ENCODE assay signal across 9 mouse cellular contexts in the genomic region with DNA sequence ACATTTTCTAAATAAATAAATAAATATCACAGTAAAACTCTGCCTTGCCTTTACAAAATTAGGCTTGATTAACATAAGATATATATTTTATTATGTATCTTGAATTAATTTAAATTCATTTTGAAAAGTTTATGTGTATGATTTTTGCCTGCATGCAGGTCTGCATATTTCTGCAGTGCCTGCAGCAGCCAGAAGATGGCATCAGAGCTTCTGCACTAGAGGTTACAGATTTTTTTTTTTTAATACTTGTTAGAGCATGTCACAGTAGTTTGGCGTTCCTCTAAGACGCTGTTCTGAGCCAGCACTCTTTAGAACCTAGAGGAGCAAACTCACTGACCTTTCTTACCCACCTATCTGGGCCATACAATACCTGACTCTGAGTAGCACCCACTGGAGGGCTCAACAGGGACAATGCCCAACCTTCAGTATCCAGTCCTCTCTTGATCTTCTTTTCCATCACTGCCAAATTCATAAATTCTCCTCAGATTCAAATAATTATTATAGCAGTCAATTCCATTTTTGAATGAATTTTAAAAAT. TPM values are rescaled to one million over a fixed set of nuclear protein-coding genes. Genes with fewer than 3 reads are reported as not detected.
DNase-seq lines count a peak whose midpoint lies in the region; ATAC-seq and TF ChIP-seq lines count a peak whose summit lies in the region.
"Had no signal": no experiment of that assay in that cellular context is flagged by ENCODE, and none has a peak within 500 bp of the region (broad histone marks: within the 10 kb centered on the region; RNA-seq: fewer than 3 reads in every experiment).

No protein-coding gene starts in this region.

- no peak overlapping the region for H3K4me3 ChIP-seq in intestine, postnatal 0 days (ENCODE audit: low read depth, low read length)
- no peak overlapping the region for H3K4me3 ChIP-seq in intestine, embryonic 16.5 days (ENCODE audit: low read length)
- H3K4me3 ChIP-seq: embryonic facial prominence, embryonic 15.5 days had no signal

- H3K4me2 ChIP-seq in intestine, postnatal 0 days (replicated peaks; ENCODE audit: low read depth): no peak overlapping the region
- no peak overlapping the region for H3K4me2 ChIP-seq in intestine, embryonic 16.5 days (ENCODE audit: low read depth, low read length)
- H3K4me2 ChIP-seq: embryonic facial prominence, embryonic 15.5 days had no signal

- intact Hi-C loops in left cerebral cortex, postnatal 36 days (cut with DNase I): no loop called here

- H3K27me3 ChIP-seq in intestine, postnatal 0 days (replicated peaks; ENCODE audit: control insufficient read depth, insufficient read depth, low read length): no peaks in the 10 kb centered on the region
- H3K27me3 ChIP-seq in intestine, embryonic 16.5 days (replicated peaks; ENCODE audit: control insufficient read depth, insufficient read depth, low read length): no peaks in the 10 kb centered on the region
- H3K27me3 ChIP-seq: embryonic facial prominence, embryonic 15.5 days had no signal

- H3K36me3 ChIP-seq in intestine, postnatal 0 days (ENCODE audit: control insufficient read depth, insufficient read depth): no peaks in the 10 kb centered on the region
- H3K36me3 ChIP-seq in intestine, embryonic 16.5 days (ENCODE audit: control insufficient read depth, insufficient read depth, low read length): no peaks in the 10 kb centered on the region
- H3K36me3 ChIP-seq: embryonic facial prominence, embryonic 15.5 days had no signal

- no peaks in the 10 kb centered on the region for H3K9me3 ChIP-seq in intestine, postnatal 0 days (ENCODE audit: control insufficient read depth)
- H3K9me3 ChIP-seq in intestine, embryonic 16.5 days (ENCODE audit: control insufficient read depth, low read length): no peaks in the 10 kb centered on the region
- H3K9me3 ChIP-seq: embryonic facial prominence, embryonic 15.5 days had no signal

- H3K4me1 ChIP-seq in intestine, postnatal 0 days (replicated peaks; ENCODE audit: control insufficient read depth, insufficient read depth, low read length): no peaks in the 10 kb centered on the region
- H3K4me1 ChIP-seq in intestine, embryonic 16.5 days (ENCODE audit: control insufficient read depth, insufficient read depth, low read length): no peaks in the 10 kb centered on the region

- ATAC-seq in intestine, postnatal 0 days: no peak
- no peak for ATAC-seq in intestine, embryonic 16.5 days
- ATAC-seq in hematopoietic stem cell, adult 5-6 weeks (replicated peaks in 1 of 2; ENCODE audit: insufficient read depth in 1 of 2, low FRiP score in 2 of 2, low TSS enrichment in 1 of 2, low read depth in 1 of 2, poor library complexity in 2 of 2, severe bottlenecking in 2 of 2): peak; percentile 65 to 68

- TF ChIP-seq CTCF in intestine, postnatal 0 days (IDR thresholded peaks at IDR 0.05; ENCODE audit: low read depth): peak; percentile 74

- WGBS in intestine, postnatal 0 days: 21% methylated on average over 2 of the region's 2 CpGs
- 9% methylated on average over 2 of the region's 2 CpGs for WGBS in intestine, embryonic 16.5 days

- H3K27ac ChIP-seq in intestine, postnatal 0 days (ENCODE audit: low read depth, low read length): no peak overlapping the region
- H3K27ac ChIP-seq in intestine, embryonic 16.5 days (ENCODE audit: low read length): no peak overlapping the region
- H3K27ac ChIP-seq: embryonic facial prominence, embryonic 15.5 days had no signal

- no peak overlapping the region for H3K9ac ChIP-seq in intestine, postnatal 0 days (ENCODE audit: low read depth, low read length)
- H3K9ac ChIP-seq in intestine, embryonic 16.5 days (ENCODE audit: low read depth, low read length): no peak overlapping the region
- H3K9ac ChIP-seq: embryonic facial prominence, embryonic 15.5 days had no signal

- DNase-seq in MEL-GATA-1-ER (ENCODE audit: extremely low read depth, low read depth) (peak; percentile 27), MN1 (ENCODE audit: low spot score) (no peak)
- peak; percentile 34 to 66 for DNase-seq in cerebellum, postnatal 4 days (ENCODE audit: low spot score in 2 of 2)
- peak; percentile 18 to 28 for DNase-seq in left cerebral cortex, postnatal 36 days (ENCODE audit: low spot score in 2 of 2)
- DNase-seq in retina, postnatal 1 day: peak; percentile 44

RNA-seq across cellular contexts. Expression of gene Hapln1, which starts 8.7 kb away (rescaled TPM):
- polyA plus RNA-seq in intestine, postnatal 0 days (2015; fragmentation: Nextera tagmentation; extraction: Ambion mirVana): 1.5 and 3.8 TPM in 2 replicates
- 3.7 and 4.0 TPM in 2 replicates for polyA plus RNA-seq in intestine, embryonic 16.5 days (2015; fragmentation: Nextera tagmentation; extraction: Ambion mirVana)
- total RNA-seq in hematopoietic stem cell, adult 5-6 weeks (2017): not detected in 2 replicates
- total RNA-seq in left cerebral cortex, postnatal 36 days (2021): 10 to 100 TPM; 25.3 to 27.2 TPM

Comparison
In these comparisons a context has a peak if more than half of its experiments do, and no peak if none do; other contexts are left out.
1. ATAC-seq: peak in hematopoietic stem cell, adult 5-6 weeks (2 of 2); none in intestine, postnatal 0 days (single experiment) and intestine, embryonic 16.5 days (single experiment).
2. RNA of gene Hapln1, which starts 8.7 kb away (total RNA-seq): 25.3 to 27.2 TPM in left cerebral cortex, postnatal 36 days; not detected in hematopoietic stem cell, adult 5-6 weeks; every median in the first group is over 10 times any median in the second.